Mouse (Mus musculus): ENCODE measurements around the gene Rab20. TPM values are rescaled to one million over a fixed set of nuclear protein-coding genes. Genes with fewer than 3 reads are reported as not detected.

The Rab20 gene
- total and polyA plus RNA-seq, 3 experiments, result not detected

- H3K4me3 ChIP-seq (ENCODE audit: low read depth, low read length), result no peak overlapping the region
- no peak for DNase-seq (ENCODE audit: low spot score)
- H3K27me3 ChIP-seq (ENCODE audit: insufficient read depth, low read length), result peaks cover 8% of the 10 kb centered on the region; the same call in 1 of the 2 replicates
- ATAC-seq (ENCODE audit: extremely low read depth, insufficient number of reproducible peaks, low FRiP score, poor library complexity, severe bottlenecking), result no peak
- H3K9me3 ChIP-seq (replicated peaks), result no peaks in the 10 kb centered on the region
- H3K4me1 ChIP-seq (ENCODE audit: insufficient read depth, low read depth, low read length), result no peaks in the 10 kb centered on the region
- TF ChIP-seq TAL1 (conservative IDR thresholded peaks at IDR 0.05; ENCODE audit: low read depth, low read length), result no peak
- TF ChIP-seq GATA2 (IDR thresholded peaks at IDR 0.05; ENCODE audit: borderline replicate concordance, low read depth, low read length), result no peak
- TF ChIP-seq POLR2AphosphoS5 (IDR thresholded peaks at IDR 0.05; ENCODE audit: insufficient replicate concordance, low read depth, low read length), result no peak
- TF ChIP-seq GATA1 (IDR thresholded peaks at IDR 0.05; ENCODE audit: borderline replicate concordance, low read length), result no peak
- TF ChIP-seq CTCF (IDR thresholded peaks at IDR 0.05; ENCODE audit: low read depth, low read length), result no peak
- no peaks in the 10 kb centered on the region for H3K36me3 ChIP-seq (replicated peaks)
Measured at GRCm38 (mm10) chr8:11423091-11423490, 55.4 kb downstream of the Rab20 start.

DNA sequence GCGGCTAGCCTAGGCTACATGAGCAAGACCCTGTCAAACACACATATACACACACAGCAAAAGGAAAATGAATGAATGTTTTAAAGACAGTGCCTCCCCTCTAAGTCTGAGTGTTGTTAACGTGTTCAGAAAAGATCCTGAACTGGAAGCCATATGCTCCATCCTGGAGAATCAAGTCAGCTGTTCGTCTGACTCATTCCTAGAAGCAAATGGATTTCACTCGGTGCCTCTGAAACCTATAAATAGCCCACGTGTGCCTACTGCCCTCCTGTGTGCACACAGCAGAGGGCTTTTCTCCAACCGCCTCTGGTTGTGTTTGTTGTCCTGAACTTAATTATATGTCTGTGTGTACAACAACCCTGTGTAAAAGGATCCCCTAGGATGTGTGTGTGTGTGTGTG, 56.5 kb downstream of the Rab20 start:
- TF ChIP-seq TAL1 (conservative IDR thresholded peaks at IDR 0.05; ENCODE audit: low read depth, low read length) (no peak), CTCF (IDR thresholded peaks at IDR 0.05; ENCODE audit: low read depth, low read length) (no peak), GATA2 (IDR thresholded peaks at IDR 0.05; ENCODE audit: borderline replicate concordance, low read depth, low read length) (no peak), POLR2AphosphoS5 (IDR thresholded peaks at IDR 0.05; ENCODE audit: insufficient replicate concordance, low read depth, low read length) (no peak), GATA1 (IDR thresholded peaks at IDR 0.05; ENCODE audit: borderline replicate concordance, low read length) (no peak)
- Histone ChIP-seq H3K9me3 (replicated peaks) (no peaks in the 10 kb centered on the region), H3K4me3 (ENCODE audit: low read depth, low read length) (no peak overlapping the region), H3K36me3 (replicated peaks) (no peaks in the 10 kb centered on the region), H3K27me3 (ENCODE audit: insufficient read depth, low read length) (peaks cover 8% of the 10 kb centered on the region; the same call in 1 of the 2 replicates), H3K4me1 (ENCODE audit: insufficient read depth, low read depth, low read length) (no peaks in the 10 kb centered on the region)
- no peak for DNase-seq (ENCODE audit: low spot score)
- no peak for ATAC-seq (ENCODE audit: extremely low read depth, insufficient number of reproducible peaks, low FRiP score, poor library complexity, severe bottlenecking)

- Histone ChIP-seq H3K27me3 (ENCODE audit: insufficient read depth, low read length) (peaks cover 11% of the 10 kb centered on the region; the same call in 1 of the 2 replicates), H3K4me3 (ENCODE audit: low read depth, low read length) (no peak overlapping the region), H3K36me3 (replicated peaks) (no peaks in the 10 kb centered on the region), H3K4me1 (ENCODE audit: insufficient read depth, low read depth, low read length) (no peaks in the 10 kb centered on the region), H3K9me3 (replicated peaks) (no peaks in the 10 kb centered on the region)
- 0 out of 2 replicates have a peak, but pooled peaks have one; percentile 10 for TF ChIP-seq CTCF (IDR thresholded peaks at IDR 0.05; ENCODE audit: low read depth, low read length)
- TF ChIP-seq GATA1 (IDR thresholded peaks at IDR 0.05; ENCODE audit: borderline replicate concordance, low read length), result no peak
- DNase-seq (ENCODE audit: low spot score) (no peak), ATAC-seq (ENCODE audit: extremely low read depth, insufficient number of reproducible peaks, low FRiP score, poor library complexity, severe bottlenecking) (no peak)
Measured at GRCm38 (mm10) chr8:11421105-11421504, 57.4 kb downstream of the Rab20 start.

GRCm38 (mm10) chr8:11419645-11420044, 58.9 kb downstream of the Rab20 start:
- peaks cover 8% of the 10 kb centered on the region; the same call in 1 of the 2 replicates for H3K27me3 ChIP-seq (ENCODE audit: insufficient read depth, low read length)
- no peak for TF ChIP-seq POLR2AphosphoS5 (IDR thresholded peaks at IDR 0.05; ENCODE audit: insufficient replicate concordance, low read depth, low read length)
- peak; percentile 55 for TF ChIP-seq CTCF (IDR thresholded peaks at IDR 0.05; ENCODE audit: low read depth, low read length)
- no peaks in the 10 kb centered on the region for H3K9me3 ChIP-seq (replicated peaks)
- no peaks in the 10 kb centered on the region for H3K36me3 ChIP-seq (replicated peaks)
- H3K4me3 ChIP-seq (ENCODE audit: low read depth, low read length), result no peak overlapping the region
- no peaks in the 10 kb centered on the region for H3K4me1 ChIP-seq (ENCODE audit: insufficient read depth, low read depth, low read length)
- ATAC-seq (ENCODE audit: extremely low read depth, insufficient number of reproducible peaks, low FRiP score, poor library complexity, severe bottlenecking) (no peak), DNase-seq (ENCODE audit: low spot score) (peak; percentile 14)

- TF ChIP-seq TAL1 (conservative IDR thresholded peaks at IDR 0.05; ENCODE audit: low read depth, low read length), result no peak
- TF ChIP-seq GATA1 (IDR thresholded peaks at IDR 0.05; ENCODE audit: borderline replicate concordance, low read length), result no peak
- TF ChIP-seq GATA2 (IDR thresholded peaks at IDR 0.05; ENCODE audit: borderline replicate concordance, low read depth, low read length), result no peak
- TF ChIP-seq POLR2AphosphoS5 (IDR thresholded peaks at IDR 0.05; ENCODE audit: insufficient replicate concordance, low read depth, low read length), result no peak
- TF ChIP-seq CTCF (IDR thresholded peaks at IDR 0.05; ENCODE audit: low read depth, low read length), result no peak
- ATAC-seq (ENCODE audit: extremely low read depth, insufficient number of reproducible peaks, low FRiP score, poor library complexity, severe bottlenecking) (no peak), DNase-seq (ENCODE audit: low spot score) (no peak)
- Histone ChIP-seq H3K9me3 (replicated peaks) (no peaks in the 10 kb centered on the region), H3K27me3 (ENCODE audit: insufficient read depth, low read length) (peaks cover 8% of the 10 kb centered on the region; the same call in 1 of the 2 replicates), H3K4me1 (ENCODE audit: insufficient read depth, low read depth, low read length) (no peaks in the 10 kb centered on the region), H3K4me3 (ENCODE audit: low read depth, low read length) (no peak overlapping the region), H3K36me3 (replicated peaks) (no peaks in the 10 kb centered on the region)
Measured at GRCm38 (mm10) chr8:11419232-11419631, 59.3 kb downstream of the Rab20 start.

GRCm38 (mm10) chr8:11417762-11418161, 60.7 kb downstream of the Rab20 start:
- Histone ChIP-seq H3K36me3 (replicated peaks) (no peaks in the 10 kb centered on the region), H3K9me3 (replicated peaks) (no peaks in the 10 kb centered on the region), H3K27me3 (ENCODE audit: insufficient read depth, low read length) (peaks cover 13% of the 10 kb centered on the region; the same call in 1 of the 2 replicates), H3K4me1 (ENCODE audit: insufficient read depth, low read depth, low read length) (no peaks in the 10 kb centered on the region), H3K4me3 (ENCODE audit: low read depth, low read length) (no peak overlapping the region)
- no peak for TF ChIP-seq GATA1 (IDR thresholded peaks at IDR 0.05; ENCODE audit: borderline replicate concordance, low read length)
- TF ChIP-seq TAL1 (conservative IDR thresholded peaks at IDR 0.05; ENCODE audit: low read depth, low read length), result no peak
- TF ChIP-seq GATA2 (IDR thresholded peaks at IDR 0.05; ENCODE audit: borderline replicate concordance, low read depth, low read length), result no peak
- TF ChIP-seq POLR2AphosphoS5 (IDR thresholded peaks at IDR 0.05; ENCODE audit: insufficient replicate concordance, low read depth, low read length), result no peak
- no peak for TF ChIP-seq CTCF (IDR thresholded peaks at IDR 0.05; ENCODE audit: low read depth, low read length)
- ATAC-seq (ENCODE audit: extremely low read depth, insufficient number of reproducible peaks, low FRiP score, poor library complexity, severe bottlenecking) (no peak), DNase-seq (ENCODE audit: low spot score) (no peak)

GRCm38 (mm10) chr8:11415089-11415488, 63.4 kb downstream of the Rab20 start:
- H3K9me3 ChIP-seq (replicated peaks), result no peaks in the 10 kb centered on the region
- no peak overlapping the region for H3K4me3 ChIP-seq (ENCODE audit: low read depth, low read length)
- TF ChIP-seq TAL1 (conservative IDR thresholded peaks at IDR 0.05; ENCODE audit: low read depth, low read length) (no peak), GATA2 (IDR thresholded peaks at IDR 0.05; ENCODE audit: borderline replicate concordance, low read depth, low read length) (no peak), GATA1 (IDR thresholded peaks at IDR 0.05; ENCODE audit: borderline replicate concordance, low read length) (no peak), POLR2AphosphoS5 (IDR thresholded peaks at IDR 0.05; ENCODE audit: insufficient replicate concordance, low read depth, low read length) (no peak), CTCF (IDR thresholded peaks at IDR 0.05; ENCODE audit: low read depth, low read length) (no peak)
- peaks cover 13% of the 10 kb centered on the region for H3K27me3 ChIP-seq (ENCODE audit: insufficient read depth, low read length)
- no peaks in the 10 kb centered on the region for H3K36me3 ChIP-seq (replicated peaks)
- DNase-seq (ENCODE audit: low spot score) (no peak), ATAC-seq (ENCODE audit: extremely low read depth, insufficient number of reproducible peaks, low FRiP score, poor library complexity, severe bottlenecking) (no peak)
- H3K4me1 ChIP-seq (ENCODE audit: insufficient read depth, low read depth, low read length), result no peaks in the 10 kb centered on the region
